Mouse (Mus musculus) limb, embryonic 14.5 days (tissue): Measurements from ENCODE around the gene 4933416C03Rik. TPM values are rescaled to one million over a fixed set of nuclear protein-coding genes. Genes with fewer than 3 reads are reported as not detected.

Source experiments
- ATAC-seq: fragments of 200-750 bp; cut with Nextera tagmentation; 2 replicates; pipeline ENCODE4 v1.8.0; 2017; ENCODE audit warnings: low read depth, moderate number of reproducible peaks, moderate TSS enrichment; ENCODE audit not compliant: low FRiP score
- DNase-seq: peaks from one replicate; pipeline ENCODE4 v3.0.0-alpha.2; 2015; ENCODE audit warnings: low spot score
- H3K27ac ChIP-seq: fragments of 300-500 bp; sonication (generic); replicated peaks from 2 replicates; pipeline ENCODE4 v1.5.1; 2014; ENCODE audit warnings: low read depth, mild to moderate bottlenecking, low read length, moderate library complexity, mixed read lengths
- H3K27me3 ChIP-seq: fragments of 300-500 bp; sonication (generic); 2 replicates; pipeline ENCODE4 v1.6.1; 2014; ENCODE audit warnings: low read length, mixed read lengths; ENCODE audit not compliant: control insufficient read depth, insufficient read depth
- H3K36me3 ChIP-seq: fragments of 300-500 bp; sonication (generic); 2 replicates; pipeline ENCODE4 v1.6.1; 2014; ENCODE audit warnings: mild to moderate bottlenecking, low read length, moderate library complexity, mixed read lengths; ENCODE audit not compliant: control insufficient read depth, insufficient read depth
- H3K4me1 ChIP-seq: fragments of 300-500 bp; sonication (generic); 2 replicates; pipeline ENCODE4 v1.6.1; 2014; ENCODE audit warnings: antibody characterized with exemption, low read length, mixed read lengths; ENCODE audit not compliant: control insufficient read depth, insufficient read depth
- H3K4me2 ChIP-seq: fragments of 300-500 bp; sonication (generic); replicated peaks from 2 replicates; pipeline ENCODE4 v1.6.1; 2014; ENCODE audit warnings: low read depth, mild to moderate bottlenecking, low read length, moderate library complexity; ENCODE audit not compliant: severe bottlenecking
- H3K4me3 ChIP-seq: fragments of 300-500 bp; sonication (generic); replicated peaks from 2 replicates; pipeline ENCODE4 v1.5.1; 2014; ENCODE audit warnings: low read length
- H3K9ac ChIP-seq: fragments of 300-500 bp; sonication (generic); 2 replicates; pipeline ENCODE4 v1.6.1; 2014; ENCODE audit warnings: mild to moderate bottlenecking, low read depth, low read length, moderate library complexity; ENCODE audit not compliant: severe bottlenecking
- H3K9me3 ChIP-seq: fragments of 300-500 bp; sonication (generic); 2 replicates; pipeline ENCODE4 v1.6.1; 2016; ENCODE audit warnings: low read length; ENCODE audit not compliant: control insufficient read depth
- POLR2A ChIP-seq: fragments of 200-500 bp; IDR thresholded peaks from 2 replicates; pipeline ENCODE4 v1.8.0; 2012; ENCODE audit warnings: inconsistent platforms, mild to moderate bottlenecking, moderate library complexity, borderline replicate concordance; ENCODE audit not compliant: insufficient read depth, insufficient read length; ENCODE audit errors: extremely low read depth
- WGBS: fragments of 180-500 bp; shearing (Covaris S2); extraction: QIAGEN DNeasy Blood & Tissue Kit; methylation state at CpG from one replicate; pipeline ENCODE4 v1.1.7; 2014; 5-methylcytosine and 5-hydroxymethylcytosine counted together
- polyA plus RNA-seq, 2 experiments: library from polyadenylated mRNA; depleted of rRNA in 1 of 2; stranded (reverse) in 1 of 2; unstranded in 1 of 2; fragments of >200 nt; fragmentation: Nextera tagmentation in 1 of 2; extraction: Ambion mirVana in 1 of 2; gene quantifications; 2 replicates each; pipeline versions ENCODE4 v1.2.1 to v1.2.3; 2012 to 2014

Gene 4933416C03Rik
- polyA plus RNA-seq (2012; rRNA removed) (not detected in 2 replicates), polyA plus RNA-seq (2014; fragmentation: Nextera tagmentation; extraction: Ambion mirVana) (not detected in 2 replicates)

DNA sequence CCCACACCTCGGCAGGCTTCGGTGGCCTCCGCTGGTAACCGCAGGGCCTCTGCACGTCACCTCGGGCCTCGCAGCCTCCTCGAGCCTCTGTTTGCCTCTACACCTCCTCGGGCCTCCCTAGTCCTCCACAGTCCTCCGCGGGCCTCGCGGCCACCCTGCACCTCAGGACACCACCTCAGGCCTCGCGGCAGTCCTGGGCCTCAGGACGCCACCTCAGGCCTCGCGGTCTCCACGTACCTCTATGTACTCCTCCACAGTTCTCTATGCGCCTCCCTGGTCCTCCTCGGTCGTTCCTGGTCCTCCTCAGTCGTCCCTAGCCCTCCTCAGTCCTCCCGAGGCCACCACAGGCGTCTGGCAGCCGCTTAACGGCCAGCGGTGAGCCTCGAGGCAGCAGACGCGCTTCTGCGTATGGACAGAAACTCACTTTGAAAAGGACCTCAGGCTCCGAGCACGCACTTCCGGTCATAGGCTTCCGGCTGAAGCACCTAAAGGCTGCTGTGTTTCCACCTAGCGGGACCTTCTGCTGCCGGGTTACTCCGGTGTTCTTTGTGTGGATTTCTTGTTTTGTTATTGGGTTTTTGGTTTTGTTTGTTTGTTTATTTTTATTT, at the start of gene 4933416C03Rik:
Gene 4933416C03Rik (minus strand): TSS at position 51 of the 608 bp plus-strand sequence.
- Histone ChIP-seq H3K4me1 (no peaks in the 10 kb centered on the region), H3K4me2 (no peak within 1 kb of the TSS), H3K4me3 (no peak within 1 kb of the TSS), H3K9me3 (no peaks in the 10 kb centered on the region; the same call in 1 of the 2 replicates), H3K36me3 (no peaks in the 10 kb centered on the region), H3K9ac (no peak within 1 kb of the TSS), H3K27me3 (no peaks in the 10 kb centered on the region), H3K27ac (no peak within 1 kb of the TSS)
- ATAC-seq (no peak), DNase-seq (no peak)
- WGBS = 93% methylated on average over 37 of the region's 39 CpGs
- TF ChIP-seq POLR2A = no peak

DNA sequence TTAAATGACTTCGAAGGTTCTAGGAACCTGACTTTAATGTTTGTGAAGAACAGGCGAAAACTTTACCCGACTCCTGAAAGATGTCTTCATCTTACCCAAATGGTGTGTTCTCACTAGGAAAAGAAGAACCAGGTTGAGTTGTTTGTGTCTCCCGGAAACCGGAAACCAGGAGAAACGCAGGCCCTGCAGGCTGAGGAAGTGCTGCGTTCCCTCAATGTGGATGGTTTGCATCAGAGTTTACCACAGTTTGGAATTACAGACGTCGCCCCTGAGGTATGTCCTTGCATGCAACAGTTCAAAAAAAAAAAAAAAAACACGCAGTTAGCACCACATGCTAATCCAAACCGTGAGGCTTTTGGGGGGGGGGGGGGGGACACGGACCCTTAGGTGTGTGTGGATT, 48.6 kb upstream of the 4933416C03Rik start:
- Histone ChIP-seq H3K27me3 (no peaks in the 10 kb centered on the region), H3K4me1 (no peaks in the 10 kb centered on the region), H3K27ac (no peak overlapping the region), H3K9ac (no peak overlapping the region), H3K4me3 (no peak overlapping the region), H3K9me3 (no peaks in the 10 kb centered on the region), H3K4me2 (no peak overlapping the region), H3K36me3 (no peaks in the 10 kb centered on the region)
- 70% methylated on average over 10 of the region's 12 CpGs for WGBS
- DNase-seq = no peak
- no peak for TF ChIP-seq POLR2A
- ATAC-seq = no peak

DNA sequence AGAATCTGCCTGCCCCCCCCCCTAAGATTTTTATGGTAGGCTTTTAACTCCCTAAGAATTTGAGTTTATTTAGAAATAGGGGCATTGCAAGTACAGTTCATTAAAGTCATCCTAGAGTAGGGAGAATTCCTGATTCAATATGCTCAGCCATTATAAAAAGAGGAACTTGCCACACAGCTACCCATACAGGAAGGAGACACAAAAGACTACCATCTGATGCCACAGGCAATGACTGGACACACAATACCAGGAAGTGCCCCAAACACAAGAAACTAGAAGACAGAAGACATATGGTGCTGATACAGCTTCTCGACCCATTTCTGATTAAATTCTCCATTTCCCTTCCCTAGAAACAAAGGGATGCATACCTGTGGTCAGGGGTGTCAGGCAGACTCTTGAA, 43.0 kb upstream of the 4933416C03Rik start:
- peaks cover 6% of the 10 kb centered on the region; the same call in 1 of the 2 replicates for H3K9me3 ChIP-seq
- H3K36me3 ChIP-seq = no peaks in the 10 kb centered on the region
- WGBS = 68% methylated on average over 1 of the region's 1 CpGs
- H3K27ac ChIP-seq = no peak overlapping the region
- no peaks in the 10 kb centered on the region for H3K4me1 ChIP-seq
- no peak for ATAC-seq
- H3K4me3 ChIP-seq = no peak overlapping the region
- H3K27me3 ChIP-seq = no peaks in the 10 kb centered on the region
- TF ChIP-seq POLR2A = no peak
- no peak overlapping the region for H3K9ac ChIP-seq
- DNase-seq = no peak
- no peak overlapping the region for H3K4me2 ChIP-seq

DNA sequence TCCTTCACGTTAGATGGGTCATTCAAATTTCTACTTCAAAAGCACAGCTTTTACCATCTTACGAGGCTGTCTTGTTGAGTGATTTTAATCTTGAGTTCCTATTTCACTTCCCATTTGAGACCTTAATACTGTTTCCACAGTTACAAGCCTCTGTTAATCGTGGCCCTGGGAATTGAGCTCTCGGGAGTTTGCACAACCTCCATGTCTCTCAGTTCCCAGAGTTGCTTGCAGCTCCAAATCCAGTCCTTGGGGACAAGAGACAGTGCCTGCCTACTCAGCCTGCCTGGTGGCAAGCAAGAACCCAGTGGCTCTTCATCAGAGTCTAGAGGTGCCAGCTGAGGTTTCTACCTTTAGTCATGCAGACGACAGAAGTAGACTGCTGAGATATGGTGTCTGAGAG, 41.0 kb upstream of the 4933416C03Rik start:
- H3K9me3 ChIP-seq = peaks cover 6% of the 10 kb centered on the region; the same call in 1 of the 2 replicates
- no peak for TF ChIP-seq POLR2A
- WGBS = 69% methylated on average over 5 of the region's 5 CpGs
- no peak overlapping the region for H3K9ac ChIP-seq
- DNase-seq (no peak), ATAC-seq (no peak)
- H3K4me2 ChIP-seq = no peak overlapping the region
- H3K27ac ChIP-seq = no peak overlapping the region
- H3K36me3 ChIP-seq = no peaks in the 10 kb centered on the region
- no peaks in the 10 kb centered on the region for H3K4me1 ChIP-seq
- H3K4me3 ChIP-seq = no peak overlapping the region
- H3K27me3 ChIP-seq = no peaks in the 10 kb centered on the region

DNA sequence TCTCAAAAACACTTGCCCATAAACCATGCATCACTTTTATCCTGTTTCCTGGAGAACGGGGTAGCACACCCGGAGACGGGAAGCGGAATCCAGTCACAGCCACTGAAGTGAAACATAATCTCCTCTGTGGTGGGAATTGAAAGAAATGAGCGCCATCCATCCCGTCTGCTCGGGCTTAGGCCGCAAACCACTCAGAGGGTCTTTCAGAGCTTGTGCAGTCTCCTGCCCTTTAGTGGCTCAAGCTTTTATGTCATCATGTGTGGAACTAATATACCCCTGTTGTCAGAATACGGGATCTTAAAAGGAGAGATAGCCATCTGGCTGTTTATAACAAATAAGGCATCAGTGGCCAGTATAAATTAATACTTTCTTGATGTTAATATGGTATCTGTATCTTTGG, 32.4 kb upstream of the 4933416C03Rik start:
- Histone ChIP-seq H3K4me3 (no peak overlapping the region), H3K36me3 (no peaks in the 10 kb centered on the region), H3K4me1 (no peaks in the 10 kb centered on the region), H3K4me2 (no peak overlapping the region), H3K27ac (no peak overlapping the region), H3K9me3 (no peaks in the 10 kb centered on the region), H3K9ac (no peak overlapping the region), H3K27me3 (no peaks in the 10 kb centered on the region)
- no peak for TF ChIP-seq POLR2A
- 40% methylated on average over 9 of the region's 9 CpGs for WGBS
- ATAC-seq = no peak
- DNase-seq = no peak
